Mouse (Mus musculus): ENCODE results near the gene Adam15.

Gene Adam15

GRCm38 (mm10) chr3:89383651-89384255, 34.0 kb upstream of the Adam15 start:
- DNase-seq (ENCODE audit: low spot score), result no peak

- no peak for DNase-seq (ENCODE audit: low spot score)
Observed at GRCm38 (mm10) chr3:89382950-89383349, 33.2 kb upstream of the Adam15 start.

- no peak for DNase-seq (ENCODE audit: low spot score)
Observed at GRCm38 (mm10) chr3:89382033-89382882, 32.5 kb upstream of the Adam15 start.

- DNase-seq (ENCODE audit: low spot score), result no peak
Observed at GRCm38 (mm10) chr3:89381233-89381632, 31.4 kb upstream of the Adam15 start.

- no peak for DNase-seq (ENCODE audit: low spot score)
Observed at GRCm38 (mm10) chr3:89380711-89381110, 30.9 kb upstream of the Adam15 start.

GRCm38 (mm10) chr3:89380291-89380690, 30.5 kb upstream of the Adam15 start:
- DNase-seq (ENCODE audit: low spot score), result no peak

GRCm38 (mm10) chr3:89379388-89380131, 29.8 kb upstream of the Adam15 start:
- no peak for DNase-seq (ENCODE audit: low spot score)

- DNase-seq (ENCODE audit: low spot score), result no peak
Observed at GRCm38 (mm10) chr3:89378394-89379067, 28.7 kb upstream of the Adam15 start.

GRCm38 (mm10) chr3:89377831-89378230, 28.0 kb upstream of the Adam15 start:
- no peak for DNase-seq (ENCODE audit: low spot score)

- no peak for DNase-seq (ENCODE audit: low spot score)
Observed at GRCm38 (mm10) chr3:89373581-89374231, 23.9 kb upstream of the Adam15 start.

GRCm38 (mm10) chr3:89367338-89367737, 17.5 kb upstream of the Adam15 start:
- no peak for DNase-seq (ENCODE audit: low spot score)

GRCm38 (mm10) chr3:89365486-89366414, 16.0 kb upstream of the Adam15 start:
- DNase-seq (ENCODE audit: low spot score), result no peak

- no peak for DNase-seq (ENCODE audit: low spot score)
Observed at GRCm38 (mm10) chr3:89365153-89365485, 15.3 kb upstream of the Adam15 start, which contains the start of gene Dcst1. Dcst1 (minus strand) TSS chr3:89365253.

GRCm38 (mm10) chr3:89364631-89365030, 14.8 kb upstream of the Adam15 start:
- no peak for DNase-seq (ENCODE audit: low spot score)

GRCm38 (mm10) chr3:89361675-89362074, 11.9 kb upstream of the Adam15 start, which contains the start of gene Dcst2:
Dcst2 (plus strand) TSS chr3:89361975.
- DNase-seq (ENCODE audit: low spot score), result no peak

- no peak for DNase-seq (ENCODE audit: low spot score)
Observed at GRCm38 (mm10) chr3:89360237-89360636, 10.4 kb upstream of the Adam15 start.

GRCm38 (mm10) chr3:89359630-89360029, 9.8 kb upstream of the Adam15 start:
- no peak for DNase-seq (ENCODE audit: low spot score)

- DNase-seq (ENCODE audit: low spot score), result no peak
Observed at GRCm38 (mm10) chr3:89356029-89356428, 6.2 kb upstream of the Adam15 start.

GRCm38 (mm10) chr3:89355512-89355902, 5.7 kb upstream of the Adam15 start:
- DNase-seq (ENCODE audit: low spot score), result no peak

- DNase-seq (ENCODE audit: low spot score), result peak; percentile 89
Observed at GRCm38 (mm10) chr3:89354816-89355511, 5.2 kb upstream of the Adam15 start.

Data from lung, postnatal 25 days (tissue).